Mouse (Mus musculus): ENCODE measurements at regions not wholly inside any gene's neighbourhood (a gene's known extent, or its start where the extent isn't known, plus 50 kb on each side); places are given as distances from the start of the nearest gene placed in this dataset.

DNA sequence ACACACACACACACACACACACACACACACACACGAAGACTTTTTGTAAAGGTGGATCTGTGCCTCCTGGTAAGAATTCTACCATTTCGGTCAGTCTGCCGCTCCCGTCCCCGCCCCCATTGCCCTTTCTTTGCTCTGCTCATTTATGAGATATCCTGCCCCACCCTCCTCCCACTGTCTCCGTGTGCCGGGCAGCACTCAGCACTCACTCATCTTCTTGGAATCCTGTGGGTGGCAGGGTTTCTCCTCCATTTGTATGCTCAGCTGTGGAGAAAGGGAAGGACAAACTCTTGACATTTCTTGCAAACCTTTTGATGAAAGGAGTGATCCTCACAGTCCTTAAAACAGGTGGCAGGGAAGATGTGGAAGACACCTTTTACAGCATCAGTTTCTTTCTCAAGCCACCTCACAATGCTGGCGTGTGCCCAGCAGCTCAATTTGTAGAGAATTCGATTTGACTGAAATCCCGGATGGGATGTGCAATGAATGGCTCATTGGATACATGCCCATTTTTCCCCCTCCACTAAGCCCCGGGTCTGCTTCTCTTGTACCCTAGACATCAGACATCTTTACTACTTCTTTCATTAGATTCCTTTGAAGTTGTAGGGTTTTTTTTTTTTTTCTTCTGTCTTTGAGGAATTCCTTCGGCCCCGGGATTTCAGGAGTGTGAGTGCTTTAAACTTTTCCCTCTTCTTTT lies 112.6 kb upstream of the 4933415F23Rik start:
- DNase-seq (ENCODE audit: extremely low read depth, insufficient read length, low spot score): peak; percentile 67

DNA sequence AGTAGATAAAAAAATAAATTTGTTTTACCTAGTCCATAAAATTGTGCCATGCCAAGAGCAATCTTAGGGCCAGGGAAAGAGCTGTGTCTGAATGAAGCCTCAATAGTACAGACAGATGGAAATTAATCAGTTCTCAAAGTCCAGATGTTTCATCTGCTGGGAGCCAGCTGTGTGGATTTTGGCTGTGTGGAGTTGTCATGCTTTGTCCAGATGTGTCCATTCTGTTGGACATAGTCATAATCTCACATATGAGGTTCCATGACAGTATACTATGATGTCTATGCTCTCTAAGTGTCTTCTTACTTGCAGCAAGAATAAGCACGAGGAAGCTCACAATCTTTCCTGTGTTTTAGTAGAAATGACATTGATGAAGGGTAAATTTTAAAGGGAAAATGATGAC lies 105.8 kb upstream of the 4933415F23Rik start:
- DNase-seq (ENCODE audit: extremely low read depth, insufficient read length, low spot score): no peak

DNA sequence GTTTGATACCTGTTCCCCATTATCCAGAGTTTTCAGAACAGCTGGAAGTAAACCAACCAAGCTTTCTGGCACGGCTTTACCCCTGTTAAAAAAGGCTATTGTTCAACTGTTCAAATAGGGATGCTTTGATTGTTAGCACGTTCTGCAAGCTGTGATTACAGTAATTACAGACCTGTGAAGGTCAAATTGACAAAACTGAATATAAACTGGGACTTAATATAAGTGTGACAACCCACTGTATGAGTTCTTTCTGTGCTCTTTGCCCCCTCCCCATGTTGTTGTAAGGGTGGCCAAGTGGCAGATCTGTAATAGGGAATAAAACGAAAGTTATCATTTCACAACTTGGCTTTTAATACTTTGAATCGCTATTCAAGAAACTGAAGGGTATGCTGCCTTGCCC lies 105.0 kb upstream of the 4933415F23Rik start:
- no peak for DNase-seq (ENCODE audit: extremely low read depth, insufficient read length, low spot score)

DNA sequence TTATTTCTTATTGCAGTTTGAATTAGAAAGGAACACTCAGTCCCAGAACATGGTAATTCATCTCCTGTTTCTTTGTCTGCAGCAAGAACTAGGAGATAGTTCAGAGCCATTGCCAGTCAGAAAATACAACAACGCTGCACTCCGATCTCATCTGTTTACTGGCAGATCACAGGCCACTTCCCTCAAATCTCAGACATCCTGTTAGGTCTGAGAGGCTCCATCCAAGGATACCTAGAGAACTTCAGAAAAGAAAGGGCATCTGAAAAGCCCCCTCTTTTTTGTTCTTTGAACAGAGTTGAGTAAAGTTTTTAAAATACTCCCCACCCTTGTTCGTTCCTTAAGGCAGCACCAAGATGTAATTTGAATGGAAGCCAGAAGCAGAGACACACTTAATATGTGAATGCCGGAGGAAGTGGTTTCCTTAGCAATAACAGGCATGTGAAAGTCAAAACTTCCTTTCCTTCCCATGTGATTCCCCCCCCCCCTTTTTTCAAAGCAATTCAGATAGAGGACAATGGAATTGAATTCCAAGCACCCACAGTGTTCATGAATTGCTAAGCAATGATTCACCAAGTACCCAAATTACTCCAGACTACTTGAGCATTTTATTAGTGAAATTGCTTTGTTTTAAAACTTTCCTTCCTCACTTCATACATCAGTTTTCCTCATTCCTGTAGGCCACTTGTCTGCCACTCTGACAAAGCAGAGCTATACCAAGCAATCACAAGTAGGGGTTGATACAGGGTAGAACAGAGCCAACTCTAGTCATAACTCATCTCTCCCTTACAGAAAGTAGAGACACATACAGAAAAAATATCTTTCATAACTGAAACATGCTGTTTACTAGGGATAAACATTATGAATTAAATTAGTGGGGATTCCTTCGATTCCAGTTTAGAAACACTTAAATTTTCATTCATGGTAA lies 100.7 kb upstream of the 4933415F23Rik start:
- DNase-seq (ENCODE audit: extremely low read depth, insufficient read length, low spot score): peak; percentile 39

DNA sequence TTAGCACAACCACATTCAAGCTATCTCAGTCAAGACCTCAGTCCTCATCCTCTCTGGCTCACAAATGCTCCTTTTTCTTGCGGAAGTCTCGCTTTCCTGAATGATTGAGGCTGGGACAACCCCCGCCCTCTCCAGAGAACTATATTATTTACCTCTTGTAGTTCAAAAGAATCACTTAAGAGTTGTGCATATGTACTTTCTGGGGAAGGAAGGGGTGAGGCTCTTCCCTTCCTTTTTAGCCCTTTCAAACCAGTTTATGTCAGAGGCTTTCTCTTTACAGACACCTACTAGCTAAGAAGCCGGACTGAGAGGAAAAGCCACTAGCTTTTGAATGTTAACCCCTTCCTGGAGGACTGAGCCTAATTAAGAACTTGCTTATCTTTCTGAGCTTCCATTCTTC lies 98.4 kb upstream of the 4933415F23Rik start:
- no peak for DNase-seq (ENCODE audit: extremely low read depth, insufficient read length, low spot score)

DNA sequence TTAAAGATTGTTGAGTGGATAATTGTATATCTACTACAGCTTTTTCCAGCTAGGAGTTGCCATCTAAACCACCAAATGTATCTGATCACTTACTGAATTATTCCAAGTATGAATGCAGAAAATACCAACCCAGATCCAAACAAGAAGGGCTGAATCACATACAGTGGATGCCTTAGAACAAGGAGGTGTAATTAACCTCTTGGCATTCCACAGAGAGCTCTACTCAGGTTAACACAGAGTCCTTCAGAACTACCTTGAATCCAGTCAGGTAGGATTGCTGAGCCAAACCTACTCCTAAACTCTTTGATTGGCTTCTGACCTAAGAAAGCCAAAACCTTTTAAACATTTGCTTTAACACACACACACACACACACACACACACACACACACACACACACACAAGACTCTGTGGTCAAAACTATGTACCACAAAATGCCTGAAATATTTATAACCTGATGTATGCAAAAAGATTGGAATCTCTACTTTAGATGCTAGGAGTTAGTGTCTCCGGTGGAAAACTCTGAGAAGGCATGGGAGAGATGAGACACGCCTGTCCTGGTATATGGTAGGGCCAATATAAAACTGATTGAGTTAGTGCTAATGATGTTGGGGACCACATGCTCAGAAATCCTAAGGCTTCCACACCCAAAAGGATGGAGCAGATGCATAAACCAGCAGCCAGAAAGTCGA lies 88.4 kb upstream of the 4933415F23Rik start:
- peak; percentile 61 for DNase-seq (ENCODE audit: extremely low read depth, insufficient read length, low spot score)

DNA sequence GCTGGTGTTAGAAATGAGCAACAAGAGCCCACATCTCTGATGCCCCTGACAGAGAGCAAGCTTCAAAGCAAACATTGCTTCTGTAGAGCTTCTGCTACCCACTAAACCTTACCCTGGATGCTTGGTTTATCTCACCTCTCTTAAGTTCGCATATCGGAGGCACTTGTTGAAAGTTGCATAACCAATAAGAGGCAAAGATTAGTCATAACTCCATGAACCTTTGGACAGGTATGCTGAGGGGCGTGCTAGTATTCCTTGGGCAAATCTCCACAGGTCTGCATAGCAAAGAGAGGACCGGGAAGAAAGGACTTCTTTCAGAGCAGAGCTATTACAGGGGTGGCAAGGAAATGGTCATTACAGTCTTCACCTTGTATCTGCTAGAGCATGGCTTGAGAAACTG lies 87.7 kb upstream of the 4933415F23Rik start:
- no peak for DNase-seq (ENCODE audit: extremely low read depth, insufficient read length, low spot score)

DNA sequence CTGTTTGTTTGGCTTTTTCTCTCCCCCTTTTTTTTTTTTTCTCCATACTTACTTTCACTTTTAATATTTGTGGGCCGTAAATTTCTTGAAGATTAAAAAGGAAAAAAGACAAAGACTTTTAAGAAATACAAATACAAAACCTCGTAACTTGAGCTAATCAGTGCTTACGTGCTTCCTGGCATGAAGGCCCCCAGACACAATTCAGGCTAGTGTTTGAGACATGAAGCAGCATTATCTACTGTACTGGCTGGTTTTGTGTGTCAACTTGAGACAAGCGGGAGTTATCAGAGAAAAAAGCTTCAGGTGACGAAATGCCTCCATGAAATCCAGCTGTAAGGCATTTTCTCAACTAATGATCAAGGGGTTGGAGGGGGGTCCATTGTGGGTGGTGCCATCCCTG lies 86.2 kb upstream of the 4933415F23Rik start:
- no peak for DNase-seq (ENCODE audit: extremely low read depth, insufficient read length, low spot score)

DNA sequence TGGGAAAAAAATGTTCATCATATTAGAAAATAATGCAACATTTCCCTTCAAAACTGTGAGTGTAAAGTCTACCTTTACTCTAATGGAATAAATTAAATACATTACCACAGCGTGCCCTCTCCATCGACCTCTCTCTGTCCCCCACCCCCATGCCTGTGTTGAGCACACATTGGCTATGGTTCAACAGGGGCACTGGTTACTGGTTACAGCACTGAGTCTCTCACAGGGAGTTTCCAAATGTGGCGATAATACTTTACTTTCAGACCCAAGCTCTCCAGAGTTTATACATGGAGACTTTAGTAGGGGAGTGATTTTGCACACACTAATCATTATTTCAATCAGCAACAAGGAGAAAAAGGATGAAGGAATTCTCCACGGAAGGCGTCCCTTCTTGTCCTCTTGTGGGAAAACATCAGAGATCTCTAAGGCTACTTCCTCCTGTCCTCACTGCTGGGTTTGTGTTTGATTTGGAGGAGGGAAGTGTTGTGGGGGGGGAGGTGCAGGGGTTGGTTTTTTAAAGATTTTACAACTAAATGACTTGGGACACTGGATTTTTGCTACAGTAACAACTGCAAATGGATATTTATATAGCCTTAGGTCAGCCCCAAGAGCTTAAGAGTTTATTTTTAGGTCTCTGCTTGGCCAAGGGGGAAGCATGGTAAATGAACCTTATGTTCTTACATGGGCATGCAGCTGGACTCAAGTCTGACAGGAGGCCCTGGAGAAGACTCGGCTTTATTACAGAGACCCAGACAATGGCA lies 85.6 kb upstream of the 4933415F23Rik start:
- no peak for DNase-seq (ENCODE audit: extremely low read depth, insufficient read length, low spot score)

DNA sequence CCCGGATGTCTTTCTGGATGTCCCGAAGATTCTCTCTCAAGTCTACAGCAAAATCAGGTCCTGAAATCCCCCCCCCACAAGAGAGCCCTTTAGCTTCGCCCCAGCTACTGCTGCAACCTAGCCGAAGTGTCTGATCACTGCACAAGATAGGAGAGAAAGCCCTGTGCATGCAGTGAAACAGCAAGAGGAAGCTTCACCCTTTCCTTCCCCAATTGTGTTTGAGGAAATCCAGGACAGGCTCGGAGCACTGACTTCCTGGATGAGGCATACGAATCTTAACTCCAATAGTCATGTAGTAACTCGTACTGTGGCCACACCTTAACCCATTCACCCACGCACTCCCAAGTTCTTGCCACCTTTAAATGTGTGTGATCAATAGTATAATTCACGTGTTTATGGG lies 82.7 kb upstream of the 4933415F23Rik start:
- DNase-seq (ENCODE audit: extremely low read depth, insufficient read length, low spot score): no peak

DNA sequence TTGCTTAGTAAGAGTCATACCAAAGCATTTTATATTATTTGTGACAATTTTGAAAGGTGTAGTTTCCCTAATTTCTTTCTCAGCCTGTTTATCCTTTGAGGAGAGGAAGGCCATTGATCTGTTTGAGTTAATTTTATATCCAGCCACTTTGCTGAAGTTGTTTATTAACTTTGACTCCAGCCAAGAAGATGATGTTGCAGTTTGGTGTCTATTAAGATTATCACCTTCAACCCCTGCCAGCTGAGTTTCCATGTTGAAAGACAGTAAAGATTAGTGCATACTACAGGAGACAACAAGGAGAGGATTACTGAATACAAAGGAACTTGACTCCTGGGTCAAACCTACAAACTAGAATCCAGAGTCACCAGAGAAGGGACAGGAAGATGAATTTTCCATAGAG lies 80.5 kb upstream of the 4933415F23Rik start:
- no peak for DNase-seq (ENCODE audit: extremely low read depth, insufficient read length, low spot score)

DNA sequence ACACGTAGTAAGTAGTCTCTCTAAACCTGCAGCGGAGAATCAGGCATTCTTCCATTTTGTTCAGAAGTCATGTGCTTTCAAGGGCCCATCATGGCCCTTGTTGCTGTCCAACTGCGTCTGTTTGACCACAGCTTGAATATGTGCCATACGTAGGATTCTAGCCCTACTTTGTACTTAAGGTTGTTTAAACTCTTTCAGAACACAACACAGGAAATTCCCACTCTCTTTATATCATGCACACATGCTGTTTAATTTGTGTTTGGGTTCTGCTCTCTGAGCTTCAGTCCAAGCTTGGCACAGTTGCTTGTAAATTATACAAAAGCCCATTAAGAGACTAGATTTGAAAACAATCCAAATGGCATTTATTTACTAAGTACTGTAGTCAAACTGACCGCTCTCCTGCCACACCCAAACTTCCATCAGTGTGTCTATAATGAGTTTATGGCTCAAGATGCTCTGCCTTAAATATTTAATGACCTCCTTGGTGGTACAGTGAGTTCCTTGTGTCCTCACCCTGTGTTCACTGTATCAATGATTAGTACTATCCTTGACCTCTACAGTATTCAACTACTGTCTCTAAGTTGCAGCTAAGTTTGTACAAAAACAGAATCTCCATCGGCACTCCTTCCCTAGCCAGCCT lies 76.4 kb upstream of the 4933415F23Rik start:
- DNase-seq (ENCODE audit: extremely low read depth, insufficient read length, low spot score): no peak

DNA sequence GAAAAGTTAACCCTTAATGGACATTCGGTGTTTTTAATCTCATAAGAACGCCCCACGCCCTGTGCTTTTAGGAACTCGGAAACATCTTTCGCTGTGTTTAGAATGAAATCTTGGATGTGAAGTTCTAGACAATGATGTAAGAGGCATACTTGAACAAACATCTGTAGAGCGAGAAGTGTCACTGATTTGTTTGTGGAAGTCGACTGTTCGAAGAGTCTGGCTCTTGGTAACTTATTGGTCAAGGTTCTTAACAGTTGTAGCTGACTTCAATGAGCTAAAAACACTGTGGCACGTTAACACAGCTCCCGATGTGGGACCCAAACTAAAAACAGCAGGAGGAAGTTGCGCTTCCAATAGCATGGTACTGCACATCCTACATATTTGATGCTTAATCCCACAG lies 72.0 kb upstream of the 4933415F23Rik start:
- DNase-seq (ENCODE audit: extremely low read depth, insufficient read length, low spot score): no peak

DNA sequence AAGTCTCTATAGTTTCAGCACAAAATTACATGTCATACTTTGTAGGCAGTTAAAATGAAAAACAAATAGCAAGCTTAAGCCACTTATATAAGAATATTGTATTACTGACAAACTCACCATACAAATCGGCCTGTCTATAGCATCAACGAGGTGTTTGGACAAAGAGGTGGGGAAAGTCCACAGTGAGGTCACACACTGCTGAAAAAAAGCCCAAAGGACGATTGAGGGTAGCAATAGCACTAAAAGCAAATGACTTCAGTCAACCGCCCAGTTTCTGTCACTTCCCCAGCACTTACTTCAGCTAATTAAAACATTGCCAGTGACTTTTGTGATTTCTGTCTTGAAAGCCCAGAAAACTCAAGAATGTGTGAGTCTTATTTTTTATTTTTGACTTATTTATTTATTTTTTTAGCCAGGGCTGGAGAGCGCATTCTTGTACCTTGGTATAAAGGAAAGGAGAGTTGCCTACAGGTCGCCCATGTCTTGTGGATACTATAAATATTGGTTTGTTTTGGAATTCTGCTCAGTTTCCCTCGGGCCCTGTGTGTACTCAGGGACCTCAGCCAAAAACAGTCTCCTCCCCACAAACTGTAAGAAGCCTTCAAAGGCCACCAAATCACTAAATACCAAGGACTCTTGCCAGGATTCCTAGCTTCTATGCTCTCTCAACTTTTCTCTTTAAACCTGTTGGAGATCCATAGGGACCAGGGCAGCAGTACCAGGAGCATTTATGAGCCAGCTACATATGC lies 71.2 kb upstream of the 4933415F23Rik start:
- peak; percentile 38 for DNase-seq (ENCODE audit: extremely low read depth, insufficient read length, low spot score)

DNA sequence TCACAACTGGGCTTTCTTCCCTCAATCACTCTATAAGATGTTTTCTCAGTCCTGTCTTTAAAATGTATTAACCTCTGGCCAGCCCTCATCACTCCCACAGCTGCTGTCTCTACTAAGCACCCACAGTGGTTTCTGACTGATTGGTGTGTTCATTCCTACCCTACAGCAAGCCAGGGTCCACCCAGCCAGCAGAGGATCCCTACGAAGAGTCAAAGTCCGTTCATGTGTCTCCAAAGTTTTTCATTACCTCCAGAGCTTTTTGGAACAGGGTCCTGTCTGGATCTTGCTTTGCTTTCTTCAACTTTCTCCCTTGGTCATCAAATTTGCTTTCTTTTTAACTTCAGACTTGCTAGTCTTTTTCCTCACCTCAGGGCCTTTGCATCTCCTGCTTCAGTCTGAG lies 69.3 kb upstream of the 4933415F23Rik start:
- DNase-seq (ENCODE audit: extremely low read depth, insufficient read length, low spot score): no peak

DNA sequence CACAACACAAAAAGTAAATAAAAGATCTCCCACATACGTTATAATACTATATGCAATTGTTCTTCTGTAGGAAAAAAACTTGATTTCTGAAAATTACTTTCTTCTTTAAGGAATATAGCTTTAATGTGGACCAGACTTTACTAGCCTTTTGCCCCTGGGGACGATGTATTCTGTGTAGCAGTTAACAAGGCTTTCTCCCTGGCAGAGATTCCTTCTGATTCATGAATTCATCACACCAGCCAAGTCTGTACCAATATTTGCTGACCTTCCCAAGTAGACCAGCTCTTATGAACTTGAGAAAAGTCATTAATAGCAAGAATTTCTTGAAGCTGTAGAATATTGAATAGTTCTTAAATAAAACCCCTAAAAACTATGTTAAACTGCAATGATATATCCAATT lies 68.7 kb upstream of the 4933415F23Rik start:
- no peak for DNase-seq (ENCODE audit: extremely low read depth, insufficient read length, low spot score)

DNA sequence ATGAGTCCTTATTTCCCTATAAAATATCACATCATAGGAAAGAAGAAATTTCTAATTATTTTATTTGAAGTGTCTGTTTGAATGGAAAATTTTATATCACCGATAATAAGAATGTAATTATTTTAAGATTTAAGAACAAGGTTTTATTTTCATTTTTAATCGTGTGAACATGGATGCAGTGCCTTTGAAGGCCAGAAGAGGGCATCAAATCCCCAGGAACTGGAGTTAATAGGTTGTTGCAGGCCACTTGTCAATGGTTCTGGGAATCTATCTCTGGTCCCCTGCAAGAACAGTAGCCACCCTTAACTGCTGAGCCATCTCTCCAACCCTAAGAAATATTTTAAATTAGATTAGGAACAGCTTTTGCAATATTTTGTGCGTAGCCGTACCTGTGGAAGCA lies 66.5 kb upstream of the 4933415F23Rik start:
- no peak for DNase-seq (ENCODE audit: extremely low read depth, insufficient read length, low spot score)

DNA sequence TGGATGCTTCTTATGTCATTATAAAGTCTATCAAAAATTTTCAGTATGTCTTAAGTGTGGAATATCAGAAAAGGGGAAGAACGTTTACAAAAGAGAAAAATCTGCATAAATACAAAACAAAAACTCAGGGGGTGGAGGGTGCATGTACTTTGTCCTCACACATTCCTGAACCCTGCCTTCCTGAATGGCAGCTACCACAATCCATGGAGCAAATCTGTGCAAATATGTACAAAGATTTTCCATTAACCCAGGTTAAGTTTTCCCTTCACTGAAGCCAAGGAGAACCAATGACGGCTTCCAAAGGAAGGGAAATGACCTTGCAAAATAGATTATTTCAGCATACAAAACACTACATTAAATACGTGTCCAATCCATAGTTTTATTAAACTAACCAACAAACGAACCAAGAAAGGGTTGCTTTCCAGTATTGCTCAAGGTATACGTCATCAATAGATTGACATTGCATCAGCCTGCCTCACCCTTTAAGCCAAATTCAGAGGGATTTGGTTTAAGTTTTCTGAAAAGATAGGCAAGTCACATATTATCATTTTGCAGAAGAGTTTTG lies 61.4 kb upstream of the 4933415F23Rik start:
- DNase-seq (ENCODE audit: extremely low read depth, insufficient read length, low spot score): no peak

DNA sequence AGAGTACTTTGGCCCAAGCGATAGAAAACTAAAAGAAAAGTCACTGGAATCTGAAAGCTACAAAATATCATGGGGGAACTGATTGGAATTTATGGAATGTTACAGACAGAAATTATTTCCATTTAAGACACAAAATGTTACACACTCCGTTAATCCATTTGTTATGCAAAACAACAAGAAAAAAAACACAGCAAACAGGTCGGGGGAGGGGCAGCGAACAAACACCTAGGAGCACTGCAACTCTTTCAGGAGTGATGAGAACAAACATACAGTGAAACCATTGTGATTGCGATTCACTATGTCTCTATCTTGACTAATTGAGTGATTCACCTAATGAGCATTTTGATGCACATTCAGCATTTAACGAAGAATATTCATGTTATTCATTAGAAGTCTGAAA lies 60.7 kb upstream of the 4933415F23Rik start:
- no peak for DNase-seq (ENCODE audit: extremely low read depth, insufficient read length, low spot score)

Measured in 3134 (cell line).